In the genomic region with DNA sequence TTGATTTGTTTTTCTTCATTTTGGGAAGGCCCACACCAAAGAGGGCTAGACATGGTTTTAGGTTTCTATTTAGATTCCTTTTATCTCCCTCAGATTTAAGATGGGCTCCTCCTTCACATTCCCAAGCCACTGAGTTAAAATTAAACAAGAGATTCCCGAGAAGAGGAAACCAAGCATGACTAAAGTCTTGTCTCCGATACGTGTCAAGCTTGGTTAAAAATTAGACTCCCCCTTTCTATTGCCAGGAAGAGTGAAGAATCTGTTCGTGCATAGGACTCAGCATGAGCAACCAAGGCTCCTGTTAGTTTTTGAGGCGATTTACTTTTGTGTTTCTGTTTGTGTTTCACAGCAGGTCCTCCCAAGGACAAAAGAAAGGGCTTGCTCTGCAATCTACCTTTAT, we compare ENCODE assay signal across 23 mouse cellular contexts.
DNase-seq lines count a peak whose midpoint lies in the region; ATAC-seq lines count a peak whose summit lies in the region.
"Had no signal": no experiment of that assay in that cellular context is flagged by ENCODE, and none has a peak within 500 bp of the region (broad histone marks: within the 10 kb centered on the region; RNA-seq: fewer than 3 reads in every experiment).

No protein-coding gene starts in this region.

- H3K27ac ChIP-seq in kidney, embryonic 14.5 days (ENCODE audit: low read depth, low read length) = peak overlapping the region; percentile 59; the same call in 1 of the 2 replicates
- H3K27ac ChIP-seq: forebrain, embryonic 10.5 days; heart, adult 2 months; hindbrain, embryonic 13.5 days; limb, embryonic 13.5 days; liver, embryonic 12.5 days had no signal

- H3K27me3 ChIP-seq in kidney, embryonic 14.5 days (ENCODE audit: control insufficient read depth, insufficient read depth, low read length) = no peaks in the 10 kb centered on the region
- H3K27me3 ChIP-seq: hindbrain, embryonic 13.5 days; limb, embryonic 13.5 days; liver, embryonic 12.5 days had no signal

- H3K4me2 ChIP-seq in kidney, embryonic 14.5 days (replicated peaks; ENCODE audit: low read depth, low read length) = no peak overlapping the region
- H3K4me2 ChIP-seq: hindbrain, embryonic 13.5 days; limb, embryonic 13.5 days; liver, embryonic 12.5 days had no signal

- H3K9ac ChIP-seq in kidney, embryonic 14.5 days (ENCODE audit: low read depth, low read length) = no peak overlapping the region
- H3K9ac ChIP-seq: hindbrain, embryonic 13.5 days; limb, embryonic 13.5 days; liver, embryonic 12.5 days had no signal

- DNase-seq in embryo, embryonic 9.5 days (ENCODE audit: extremely low spot score) = peak; percentile 11
- no peak for DNase-seq in embryo, embryonic 10 days (ENCODE audit: low spot score)
- DNase-seq in kidney, adult 18-20 months = peak; percentile 5
- no peak for DNase-seq in kidney, postnatal 25 days
- DNase-seq in urinary bladder, postnatal 36 days (ENCODE audit: low spot score in 2 of 2) = no peak
- DNase-seq in urinary bladder, adult 18-20 months (ENCODE audit: low spot score in 2 of 2) = no peak
- DNase-seq: cerebellum, adult 11-12 months; cerebellum, postnatal 14 days; gastrocnemius, postnatal 25 days; heart, adult 2 months; lung, adult 2 months; lung, postnatal 14 days; midbrain, embryonic 14.5 days; right cerebral cortex, adult 18-20 months; right cerebral cortex, postnatal 4 days; thymus, postnatal 25 days had no signal

- no peaks in the 10 kb centered on the region for H3K9me3 ChIP-seq in kidney, embryonic 14.5 days (ENCODE audit: control insufficient read depth, low read length)
- H3K9me3 ChIP-seq: forebrain, embryonic 10.5 days; hindbrain, embryonic 13.5 days; limb, embryonic 13.5 days; liver, embryonic 12.5 days had no signal

- peak; percentile 87 for ATAC-seq in kidney, embryonic 14.5 days (ENCODE audit: low FRiP score, low TSS enrichment)
- ATAC-seq: forebrain, embryonic 16.5 days; inflammation-experienced regulatory T-cells, adult 6 months; liver, embryonic 12.5 days had no signal

- 9% methylated on average over 5 of the region's 5 CpGs for WGBS in kidney, embryonic 14.5 days

- H3K4me1 ChIP-seq in kidney, embryonic 14.5 days (ENCODE audit: control insufficient read depth, insufficient read depth, low read length) = peaks cover 9% of the 10 kb centered on the region; the same call in 1 of the 2 replicates
- H3K4me1 ChIP-seq: hindbrain, embryonic 13.5 days; limb, embryonic 13.5 days; liver, embryonic 12.5 days had no signal

- no peak overlapping the region for H3K4me3 ChIP-seq in kidney, embryonic 14.5 days (ENCODE audit: low read length)
- H3K4me3 ChIP-seq: forebrain, embryonic 10.5 days; heart, adult 2 months; hindbrain, embryonic 13.5 days; limb, embryonic 13.5 days; liver, embryonic 12.5 days had no signal

- no peaks in the 10 kb centered on the region for H3K36me3 ChIP-seq in kidney, embryonic 14.5 days (ENCODE audit: control insufficient read depth, insufficient read depth, low read length)
- H3K36me3 ChIP-seq: forebrain, embryonic 10.5 days; hindbrain, embryonic 13.5 days; limb, embryonic 13.5 days; liver, embryonic 12.5 days had no signal

Comparison
In these comparisons a context has a peak if more than half of its experiments do, and no peak if none do; other contexts are left out.
1. DNase-seq: peak in embryo, embryonic 9.5 days (single experiment) and kidney, adult 18-20 months (single experiment); none in embryo, embryonic 10 days (single experiment), kidney, postnatal 25 days (0 of 2), urinary bladder, postnatal 36 days (0 of 2) and urinary bladder, adult 18-20 months (0 of 2).